Mouse (Mus musculus) liver, adult 2 months (tissue): ENCODE measurements around the gene Wdr86. TPM values are rescaled to one million over a fixed set of nuclear protein-coding genes. Genes with fewer than 3 reads are reported as not detected.
"Not testable (repeated sequence)": the region's sequence is repeated elsewhere in the genome, so short reads cannot be mapped to it uniquely, and the experiment has no call there.

Experiments used
- DNase-seq: peaks from one replicate; pipeline ENCODE4 v3.0.0-alpha.2; 2011; ENCODE audit warnings: low read depth, low spot score; ENCODE audit errors: extremely low read depth
- H3K27ac ChIP-seq: fragments of 200-500 bp; replicated peaks from 2 replicates; pipeline ENCODE4 v1.5.1; 2012; ENCODE audit warnings: low read depth, mild to moderate bottlenecking, control low read depth, inconsistent platforms, low read length; ENCODE audit not compliant: insufficient read depth
- H3K27me3 ChIP-seq: fragments of 200-500 bp; 2 replicates; pipeline ENCODE4 v1.6.1; 2012; ENCODE audit warnings: mild to moderate bottlenecking, moderate library complexity, low read length, inconsistent platforms; ENCODE audit not compliant: control insufficient read depth, insufficient read depth
- H3K36me3 ChIP-seq: fragments of 200-500 bp; 2 replicates; pipeline ENCODE4 v1.6.1; 2012; ENCODE audit warnings: low read length, inconsistent platforms; ENCODE audit not compliant: control insufficient read depth, insufficient read depth
- H3K4me1 ChIP-seq: fragments of 200-500 bp; 2 replicates; pipeline ENCODE4 v1.6.1; 2011; ENCODE audit warnings: low read length; ENCODE audit not compliant: control insufficient read depth, insufficient read depth
- H3K4me3 ChIP-seq: fragments of 200-500 bp; 2 replicates; pipeline ENCODE4 v1.5.1; 2011; ENCODE audit warnings: low read depth, mild to moderate bottlenecking, control low read depth, low read length, moderate library complexity; ENCODE audit not compliant: insufficient read depth
- H3K79me2 ChIP-seq: fragments of 200-500 bp; 2 replicates; pipeline ENCODE4 v1.6.1; 2012; ENCODE audit warnings: inconsistent platforms, mild to moderate bottlenecking, low read length, moderate library complexity; ENCODE audit not compliant: control insufficient read depth, insufficient read depth
- H3K9ac ChIP-seq: fragments of 200-500 bp; 2 replicates; pipeline ENCODE4 v1.6.1; 2012; ENCODE audit warnings: low read depth, mild to moderate bottlenecking, control low read depth, inconsistent platforms, low read length
- CTCF ChIP-seq: fragments of 200-500 bp; IDR thresholded peaks from 2 replicates; pipeline ENCODE4 v1.5.1; 2011; ENCODE audit warnings: low read depth, low read length, control low read depth
- POLR2A ChIP-seq: fragments of 200-500 bp; IDR thresholded peaks from 2 replicates; pipeline ENCODE4 v1.6.1; 2011; ENCODE audit warnings: low read length, control low read depth; ENCODE audit not compliant: insufficient read depth; ENCODE audit errors: extremely low read depth
- WGBS: fragments of 180-500 bp; shearing (Covaris S2); methylation state at CpG from one replicate; pipeline ENCODE4 v1.1.7; 2018; 5-methylcytosine and 5-hydroxymethylcytosine counted together
- polyA plus RNA-seq: library from polyadenylated mRNA; depleted of rRNA; stranded (reverse); fragments of >200 nt; gene quantifications from 2 replicates; pipeline ENCODE4 v1.2.3, GENCODE M21; 2012
- total RNA-seq: library from RNA; depleted of rRNA; stranded (reverse); fragments of >200 nt; gene quantifications from 2 replicates; pipeline ENCODE4 v1.2.3, GENCODE M21; 2014

The Wdr86 gene
- total and polyA plus RNA-seq, 2 experiments: 0.28 to 1.0 TPM

DNA sequence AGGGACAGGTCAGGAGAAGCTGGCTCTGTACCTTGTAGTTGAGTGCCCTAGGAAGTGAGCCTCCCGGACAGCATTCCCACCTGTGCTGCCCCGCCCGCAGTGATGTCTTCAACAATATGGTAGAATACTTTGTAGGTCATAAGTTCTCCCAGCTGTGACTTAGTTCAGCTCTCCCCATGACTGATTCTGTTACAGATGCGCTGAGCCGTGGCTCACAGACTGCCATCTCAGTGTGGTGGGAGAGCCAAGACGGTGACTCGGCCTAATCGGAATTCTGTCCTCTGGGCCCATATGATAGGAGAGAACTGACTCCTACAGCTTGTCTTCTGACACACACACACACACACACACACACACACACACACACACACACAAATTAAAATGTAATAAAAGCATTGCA is 25.9 kb downstream of the Wdr86 start:
- 92% methylated on average over 8 of the region's 8 CpGs for WGBS
- Histone ChIP-seq H3K36me3 (peaks cover 78% of the 10 kb centered on the region), H3K4me3 (no peak overlapping the region), H3K27ac (no peak overlapping the region), H3K79me2 (no peaks in the 10 kb centered on the region), H3K27me3 (no peaks in the 10 kb centered on the region), H3K4me1 (no peaks in the 10 kb centered on the region), H3K9ac (no peak overlapping the region)
- TF ChIP-seq POLR2A: no peak
- no peak for TF ChIP-seq CTCF
- DNase-seq: no peak

- 92% methylated on average over 3 of the region's 3 CpGs for whole genome bisulfite sequencing
- Histone ChIP-seq H3K79me2 (no peaks in the 10 kb centered on the region), H3K4me3 (no peak overlapping the region), H3K36me3 (peaks cover 80% of the 10 kb centered on the region), H3K27me3 (no peaks in the 10 kb centered on the region), H3K9ac (no peak overlapping the region), H3K27ac (no peak overlapping the region), H3K4me1 (peaks cover 3% of the 10 kb centered on the region; the same call in 1 of the 2 replicates)
- TF ChIP-seq CTCF (no peak), POLR2A (no peak)
- no peak for DNase-seq
These were observed 29.3 kb downstream of the Wdr86 start for GRCm38 (mm10) chr5:24701271-24701670.

GRCm38 (mm10) chr5:24696704-24697103 is 33.8 kb downstream of the Wdr86 start:
- 65% methylated on average over 3 of the region's 3 CpGs for WGBS

GRCm38 (mm10) chr5:24687696-24688095 is 42.8 kb downstream of the Wdr86 start:
- TF ChIP-seq POLR2A (no peak), CTCF (no peak)
- peak; percentile 11 for DNase-seq
- Histone ChIP-seq H3K27ac (no peak overlapping the region), H3K79me2 (peaks cover 5% of the 10 kb centered on the region; the same call in 1 of the 2 replicates), H3K4me1 (0 out of 2 replicates have a peak, but pooled peaks cover 5% of the 10 kb centered on the region), H3K4me3 (no peak overlapping the region), H3K9ac (no peak overlapping the region), H3K27me3 (no peaks in the 10 kb centered on the region), H3K36me3 (peaks cover 25% of the 10 kb centered on the region)
- WGBS: 77% methylated on average over 1 of the region's 1 CpGs

More at GRCm38 (mm10) chr5:24696704-24697103, 33.8 kb downstream of the Wdr86 start:
- no peak for TF ChIP-seq CTCF
- TF ChIP-seq POLR2A: no peak
- H3K79me2 ChIP-seq: no peaks in the 10 kb centered on the region
- peaks cover 3% of the 10 kb centered on the region; the same call in 1 of the 2 replicates for H3K4me1 ChIP-seq
- H3K27ac ChIP-seq: 0 out of 2 replicates have a peak overlapping the region, but pooled peaks have one; percentile 24
- no peak overlapping the region for H3K4me3 ChIP-seq
- no peak overlapping the region for H3K9ac ChIP-seq
- no peak for DNase-seq
- H3K36me3 ChIP-seq: peaks cover 76% of the 10 kb centered on the region
- no peaks in the 10 kb centered on the region for H3K27me3 ChIP-seq

DNA sequence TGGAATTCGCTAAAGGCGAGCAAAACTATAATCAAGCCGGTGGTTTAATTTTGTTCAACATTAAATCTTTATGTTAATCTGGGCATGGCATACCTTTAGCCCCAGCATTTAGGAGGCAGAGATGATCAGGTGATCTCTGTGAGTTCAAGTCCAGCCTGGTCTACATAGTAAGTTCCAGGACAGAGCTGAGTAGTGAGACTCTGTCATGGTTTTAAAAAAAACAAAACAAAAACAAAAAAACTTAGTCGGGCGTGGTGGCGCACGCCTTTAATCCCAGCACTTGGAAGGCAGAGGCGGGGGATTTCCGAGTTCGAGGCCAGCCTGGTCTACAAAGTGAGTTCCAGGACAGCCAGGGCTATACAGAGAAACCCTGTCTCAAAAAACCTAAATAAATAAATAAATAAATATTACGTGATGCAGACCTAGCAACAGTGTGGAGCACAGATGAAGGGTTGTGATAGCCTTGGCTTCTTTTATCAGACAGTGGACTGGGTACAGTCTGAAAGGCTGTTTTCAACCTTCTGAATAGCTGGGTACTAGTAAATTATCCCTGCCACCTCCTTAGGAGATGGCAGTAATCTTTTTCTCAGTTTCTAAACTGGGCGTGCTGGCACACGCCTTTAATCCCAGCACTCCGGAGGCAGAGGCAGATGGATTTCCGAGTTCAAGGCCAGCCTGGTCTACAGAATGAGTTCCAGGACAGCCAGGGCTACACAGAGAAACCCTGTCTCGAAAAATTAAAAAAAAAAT is 43.7 kb downstream of the Wdr86 start:
- Histone ChIP-seq H3K36me3 (peaks cover 18% of the 10 kb centered on the region), H3K4me3 (peak overlapping the region; percentile 77)
- 68% methylated on average over 16 of the region's 16 CpGs for WGBS
- not testable (repeated sequence) for H3K27ac ChIP-seq, H3K79me2 ChIP-seq, H3K27me3 ChIP-seq, H3K4me1 ChIP-seq, DNase-seq, H3K9ac ChIP-seq

DNA sequence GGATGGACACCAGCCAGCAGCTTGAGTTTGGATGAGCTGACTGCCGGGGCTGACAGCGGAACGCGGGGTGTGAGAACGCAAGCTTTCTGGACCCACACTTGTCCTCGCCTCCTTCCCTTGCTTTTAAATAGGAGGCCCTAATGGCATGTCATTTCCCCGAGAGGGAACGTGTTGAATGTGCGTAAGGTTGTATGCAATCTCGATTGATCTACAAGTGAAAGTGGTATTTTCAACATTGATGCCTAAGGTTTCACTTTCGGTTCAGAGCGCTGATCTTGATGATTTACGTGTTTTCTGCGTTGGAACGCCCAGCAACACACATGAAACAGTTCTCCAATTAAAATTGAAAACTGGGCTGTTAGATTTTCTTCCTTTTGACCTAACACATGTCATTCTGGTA is 44.4 kb downstream of the Wdr86 start:
- Histone ChIP-seq H3K27me3 (no peaks in the 10 kb centered on the region), H3K27ac (peak overlapping the region; percentile 30), H3K4me3 (peak overlapping the region; percentile 77), H3K4me1 (0 out of 2 replicates have a peak, but pooled peaks cover 5% of the 10 kb centered on the region), H3K9ac (peak overlapping the region; percentile 89), H3K79me2 (peaks cover 5% of the 10 kb centered on the region; the same call in 1 of the 2 replicates), H3K36me3 (peaks cover 11% of the 10 kb centered on the region)
- 1% methylated on average over 15 of the region's 15 CpGs for WGBS
- peak; percentile 81 for DNase-seq
- no peak for TF ChIP-seq POLR2A
- TF ChIP-seq CTCF: no peak
